31 mouse cellular contexts compared by ENCODE assay signal in genomic region chr12:11206321-11206720, GRCm38 (mm10). TPM values are rescaled to one million over a fixed set of nuclear protein-coding genes. Genes with fewer than 3 reads are reported as not detected.
DNase-seq lines count a peak whose midpoint lies in the region; ATAC-seq and TF ChIP-seq lines count a peak whose summit lies in the region.
"Had no signal": no experiment of that assay in that cellular context is flagged by ENCODE, and none has a peak within 500 bp of the region (broad histone marks: within the 10 kb centered on the region; RNA-seq: fewer than 3 reads in every experiment).

No protein-coding gene starts in this region.

- dilution Hi-C loops in CH12.LX (cut with MboI; ENCODE audit: extremely low pct_ligation_motif_present, extremely low pct_unique_long_range_greater_than_20kb, low sequenced_read_pairs): no loop called here

- no peak for TF ChIP-seq POLR2A in CH12.LX (IDR thresholded peaks at IDR 0.05; ENCODE audit: low read depth, low read length)

- in situ Hi-C loops in CH12.LX (cut with MboI; ENCODE audit: low pct_ligation_motif_present, low pct_unique_long_range_greater_than_20kb, low sequenced_read_pairs): loop anchor here (10.0 kb wide), 2 partner anchors 58 to 118 kb away; partner anchors contain the start of genes Gen1 and Smc6

- no peak overlapping the region for H3K4me2 ChIP-seq in CH12.LX (ENCODE audit: insufficient read depth, low read depth, poor library complexity, severe bottlenecking)
- H3K4me2 ChIP-seq in forebrain, embryonic 12.5 days: no peak overlapping the region
- H3K4me2 ChIP-seq: embryonic facial prominence, embryonic 13.5 days; embryonic facial prominence, embryonic 15.5 days; forebrain, embryonic 13.5 days; forebrain, embryonic 15.5 days had no signal

- TF ChIP-seq CTCF in CH12.LX (conservative IDR thresholded peaks at IDR 0.05 in 1 of 2, IDR thresholded peaks at IDR 0.05 in 1 of 2; ENCODE audit: low read depth in 2 of 2, low read length in 2 of 2): no peak

- peak; percentile 46 for DNase-seq in 416B (ENCODE audit: low read depth)
- DNase-seq in CH12.LX (ENCODE audit: extremely low read depth): no peak
- no peak for DNase-seq in left cerebral cortex, adult 9 months (ENCODE audit: low spot score in 2 of 2)
- DNase-seq in layer of hippocampus, adult 18-20 months (ENCODE audit: low spot score in 2 of 2): no peak
- DNase-seq: adrenal gland, adult 2 months; adrenal gland, postnatal 10 days; adrenal gland, postnatal 25 days; B cell, adult 2 months; cerebellum, adult 11 months; cerebellum, adult 18-20 months; cerebellum, adult 8-10 months; cerebellum, adult 9-11 months; cerebellum, postnatal 14 days; cerebellum, postnatal 36 days; embryo, embryonic 11 days; forebrain, postnatal 0 days had no signal

- WGBS in forebrain, embryonic 12.5 days: 59% methylated on average over 4 of the region's 4 CpGs

- peaks cover 0 to 8% of the 10 kb centered on the region in 2 experiments; a peak in 2 of 4 replicates for H3K4me1 ChIP-seq in CH12.LX (ENCODE audit: control insufficient read depth in 1 of 2, insufficient read depth in 2 of 2)
- H3K4me1 ChIP-seq in forebrain, embryonic 12.5 days: peaks cover 9% of the 10 kb centered on the region

- no peak overlapping the region for H3K27ac ChIP-seq in CH12.LX (ENCODE audit: insufficient read depth, low read depth)
- H3K27ac ChIP-seq in forebrain, embryonic 12.5 days: no peak overlapping the region
- H3K27ac ChIP-seq: embryonic facial prominence, embryonic 13.5 days; embryonic facial prominence, embryonic 15.5 days; forebrain, embryonic 10.5 days; forebrain, embryonic 13.5 days; forebrain, embryonic 15.5 days had no signal

- no peak overlapping the region for H3K4me3 ChIP-seq in CH12.LX (replicated peaks in 1 of 3; ENCODE audit: low read depth in 2 of 3, low read length in 2 of 3, poor library complexity in 1 of 3)
- no peak overlapping the region for H3K4me3 ChIP-seq in forebrain, embryonic 12.5 days (replicated peaks)
- H3K4me3 ChIP-seq: embryonic facial prominence, embryonic 13.5 days; embryonic facial prominence, embryonic 15.5 days; erythroblast, embryonic 14.5 days; forebrain, embryonic 10.5 days; forebrain, embryonic 13.5 days; forebrain, embryonic 15.5 days had no signal

- no peak overlapping the region for H3K9ac ChIP-seq in CH12.LX (ENCODE audit: insufficient read depth, low read depth)
- no peak overlapping the region for H3K9ac ChIP-seq in forebrain, embryonic 12.5 days
- H3K9ac ChIP-seq: embryonic facial prominence, embryonic 13.5 days; embryonic facial prominence, embryonic 15.5 days; forebrain, embryonic 13.5 days; forebrain, embryonic 15.5 days; forebrain, postnatal 0 days had no signal

- TF ChIP-seq EP300 in CH12.LX (IDR thresholded peaks at IDR 0.05; ENCODE audit: low read length): no peak

- H3K36me3 ChIP-seq in CH12.LX (replicated peaks in 1 of 2; ENCODE audit: control insufficient read depth in 1 of 2, insufficient read depth in 1 of 2, low read length in 1 of 2): no peaks in the 10 kb centered on the region
- H3K36me3 ChIP-seq in forebrain, embryonic 12.5 days (replicated peaks): no peaks in the 10 kb centered on the region
- H3K36me3 ChIP-seq: embryonic facial prominence, embryonic 13.5 days; embryonic facial prominence, embryonic 15.5 days; forebrain, embryonic 10.5 days; forebrain, embryonic 15.5 days had no signal

- ATAC-seq in megakaryocyte progenitor cell, adult 5-6 weeks (replicated peaks; ENCODE audit: poor library complexity): peak; percentile 49
- no peak for ATAC-seq in forebrain, embryonic 12.5 days (ENCODE audit: low FRiP score)
- ATAC-seq: CD4-positive, CD25-positive, alpha-beta regulatory T cell, adult 4 months; forebrain, embryonic 13.5 days; forebrain, embryonic 15.5 days; forebrain, postnatal 0 days had no signal

- no peaks in the 10 kb centered on the region for H3K27me3 ChIP-seq in CH12.LX (replicated peaks)
- H3K27me3 ChIP-seq in forebrain, embryonic 12.5 days: no peaks in the 10 kb centered on the region
- H3K27me3 ChIP-seq: embryonic facial prominence, embryonic 13.5 days; embryonic facial prominence, embryonic 15.5 days; forebrain, embryonic 13.5 days; forebrain, embryonic 15.5 days had no signal

- H3K9me3 ChIP-seq in CH12.LX (replicated peaks; ENCODE audit: low read length): no peaks in the 10 kb centered on the region
- H3K9me3 ChIP-seq in forebrain, embryonic 12.5 days: no peaks in the 10 kb centered on the region
- H3K9me3 ChIP-seq: embryonic facial prominence, embryonic 13.5 days; embryonic facial prominence, embryonic 15.5 days; forebrain, embryonic 10.5 days; forebrain, embryonic 13.5 days; forebrain, embryonic 15.5 days had no signal

- H3K79me2 ChIP-seq in CH12.LX (replicated peaks; ENCODE audit: control insufficient read depth, extremely low read depth, insufficient read depth, poor library complexity, severe bottlenecking): no peaks in the 10 kb centered on the region

- no peak for TF ChIP-seq RAD21 in CH12.LX (IDR thresholded peaks at IDR 0.05; ENCODE audit: low read depth, low read length)

TF ChIP-seq in CH12.LX, 34 proteins besides CTCF, POLR2A, EP300 and RAD21:
- no peak for TF ChIP-seq MXI1 (IDR thresholded peaks at IDR 0.05; ENCODE audit: low read depth, low read length)
- TF ChIP-seq JUND (conservative IDR thresholded peaks at IDR 0.05; ENCODE audit: low read depth, low read length): 0 out of 2 replicates have a peak, but pooled peaks have one; percentile 36
- no peak for TF ChIP-seq SMC3 (IDR thresholded peaks at IDR 0.05; ENCODE audit: low read depth, low read length)
TF ChIP-seq in CH12.LX: peak in this region for 1.

RNA-seq across cellular contexts. Expression of gene Msgn1, which starts 2.5 kb away (rescaled TPM):
- total RNA-seq in CH12.LX (2012; rRNA removed): not detected in 2 replicates
- total RNA-seq in CH12.LX (2014; rRNA removed): not detected in 2 replicates
- not detected in 2 replicates for polyA plus RNA-seq in CH12.LX (2012; ENCODE audit: insufficient read length, low read depth)
- total RNA-seq in megakaryocyte progenitor cell, adult 5-6 weeks (2015): not detected in 2 replicates
- 0.71 TPM in 1 of 2 replicates, not detected in the other for total RNA-seq in megakaryocyte progenitor cell, adult 5-6 weeks (2017)
- not detected for total RNA-seq in layer of hippocampus, adult 18-20 months (2021)
- polyA plus RNA-seq in forebrain, embryonic 12.5 days (2016; fragmentation: Nextera tagmentation; extraction: Ambion mirVana): not detected in 2 replicates
- total RNA-seq: adrenal gland, adult 2 months; adrenal gland, postnatal 10 days; adrenal gland, postnatal 25 days; adrenal gland, postnatal 4 days; common myeloid progenitor, adult 5-6 weeks; ES-E14; forebrain, postnatal 0 days; MEL had no signal
- polyA plus RNA-seq: adrenal gland, adult 2 months; brain, embryonic 14.5 days; embryonic facial prominence, embryonic 11.5 days; embryonic facial prominence, embryonic 13.5 days; embryonic facial prominence, embryonic 15.5 days; erythroblast, embryonic 14.5 days; forebrain, embryonic 10.5 days; forebrain, embryonic 13.5 days; forebrain, embryonic 15.5 days; forebrain, postnatal 0 days had no signal

RNA-seq across cellular contexts. Expression of gene Kcns3, which starts 55.5 kb away (rescaled TPM):
- not detected in 2 replicates for total RNA-seq in CH12.LX (2012; rRNA removed)
- total RNA-seq in CH12.LX (2014; rRNA removed): not detected in 2 replicates
- not detected in 2 replicates for polyA plus RNA-seq in CH12.LX (2012; ENCODE audit: insufficient read length, low read depth)
- total RNA-seq in megakaryocyte progenitor cell, adult 5-6 weeks (2015): not detected in 2 replicates
- total RNA-seq in megakaryocyte progenitor cell, adult 5-6 weeks (2017): not detected in 2 replicates
- total RNA-seq in layer of hippocampus, adult 18-20 months (2021): 10 to 100 TPM; 13.5 to 13.8 TPM
- 0.24 and 0.37 TPM in 2 replicates for polyA plus RNA-seq in forebrain, embryonic 12.5 days (2016; fragmentation: Nextera tagmentation; extraction: Ambion mirVana)
- total RNA-seq: common myeloid progenitor, adult 5-6 weeks; MEL had no signal
- polyA plus RNA-seq: CD4-positive, CD25-positive, alpha-beta regulatory T cell, adult 4 months; erythroblast, embryonic 14.5 days had no signal

RNA-seq across cellular contexts. Expression of gene Gen1, which starts 59.3 kb away (rescaled TPM):
- total RNA-seq in CH12.LX (2012; rRNA removed) (13.2 and 16.8 TPM in 2 replicates), CH12.LX (2014; rRNA removed) (14.4 and 14.8 TPM in 2 replicates)
- polyA plus RNA-seq in CH12.LX (2012; ENCODE audit: insufficient read length, low read depth): 14.3 and 15.3 TPM in 2 replicates
- 21.6 and 25.4 TPM in 2 replicates for total RNA-seq in megakaryocyte progenitor cell, adult 5-6 weeks (2015)
- 17.1 and 28.3 TPM in 2 replicates for total RNA-seq in megakaryocyte progenitor cell, adult 5-6 weeks (2017)
- total RNA-seq in layer of hippocampus, adult 18-20 months (2021): 1 to 10 TPM; 2.1 to 2.6 TPM
- polyA plus RNA-seq in forebrain, embryonic 12.5 days (2016; fragmentation: Nextera tagmentation; extraction: Ambion mirVana): 16.2 and 17.0 TPM in 2 replicates
- polyA plus RNA-seq: adrenal gland, adult 2 months had no signal

RNA-seq across cellular contexts. Expression of gene Smc6, which starts 59.4 kb away (rescaled TPM):
- total RNA-seq in CH12.LX (2012; rRNA removed) (48.9 and 50.1 TPM in 2 replicates), CH12.LX (2014; rRNA removed) (47.9 and 55.8 TPM in 2 replicates)
- 62.9 and 84.4 TPM in 2 replicates for polyA plus RNA-seq in CH12.LX (2012; ENCODE audit: insufficient read length, low read depth)
- total RNA-seq in megakaryocyte progenitor cell, adult 5-6 weeks (2015): 91.1 and 103 TPM in 2 replicates
- 90.7 and 119 TPM in 2 replicates for total RNA-seq in megakaryocyte progenitor cell, adult 5-6 weeks (2017)
- 10 to 100 TPM; 26.9 to 29.0 TPM for total RNA-seq in layer of hippocampus, adult 18-20 months (2021)
- polyA plus RNA-seq in forebrain, embryonic 12.5 days (2016; fragmentation: Nextera tagmentation; extraction: Ambion mirVana): 157 and 167 TPM in 2 replicates

Comparison
In these comparisons a context has a peak if more than half of its experiments do, and no peak if none do; other contexts are left out.
1. RNA of gene Kcns3, which starts 55.5 kb away (total RNA-seq): 13.5 to 13.8 TPM in layer of hippocampus, adult 18-20 months; not detected in CH12.LX and not detected in megakaryocyte progenitor cell, adult 5-6 weeks; every median in the first group is over 10 times any median in the second.